Mouse (Mus musculus) retina, postnatal 1 day (tissue): ENCODE measurements at regions not wholly inside any gene's neighbourhood (a gene's known extent, or its start where the extent isn't known, plus 50 kb on each side); places are given as distances from the start of the nearest gene placed in this dataset.

Experiments
- DNase-seq: peaks from one replicate; pipeline ENCODE4 v3.0.0-alpha.2; 2012

DNA sequence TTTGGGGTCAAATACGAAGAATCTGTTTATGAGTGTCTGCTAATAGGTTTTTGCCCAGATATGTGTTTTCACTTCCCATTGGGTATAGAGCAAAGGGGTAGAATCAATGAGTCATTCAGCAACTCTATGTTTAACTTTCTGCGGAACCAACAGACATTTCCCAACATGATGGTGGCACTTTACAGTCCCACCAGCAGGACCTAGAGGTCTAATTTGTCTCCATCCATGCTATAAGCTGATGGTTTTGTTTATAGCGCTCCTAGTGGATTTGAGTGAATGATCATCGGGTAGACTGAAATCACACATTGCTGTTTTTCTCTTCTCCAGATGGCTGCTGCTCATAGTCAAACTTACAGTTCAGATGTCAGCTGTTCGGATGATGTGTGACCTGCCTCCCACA lies 99.7 kb upstream of the Arid5b start:
- DNase-seq, result no peak

DNA sequence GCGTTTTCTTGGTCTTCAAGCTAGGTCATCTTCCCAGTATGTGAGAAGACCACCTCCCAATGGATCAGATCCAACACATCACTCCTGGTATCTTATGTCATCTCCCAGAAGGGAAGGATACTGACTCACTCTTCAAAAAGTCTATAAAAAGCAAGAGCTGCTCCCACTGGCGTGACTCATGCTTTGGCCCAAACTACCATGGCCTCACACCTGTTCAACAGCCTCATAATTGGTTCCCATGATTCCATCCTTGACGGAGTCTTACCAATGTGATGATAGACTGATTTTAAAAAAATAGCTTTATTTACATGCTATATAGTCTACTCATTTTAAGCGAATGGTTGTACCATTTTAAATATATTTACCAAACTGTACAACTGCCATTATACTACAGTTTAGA lies 98.9 kb upstream of the Arid5b start:
- no peak for DNase-seq

DNA sequence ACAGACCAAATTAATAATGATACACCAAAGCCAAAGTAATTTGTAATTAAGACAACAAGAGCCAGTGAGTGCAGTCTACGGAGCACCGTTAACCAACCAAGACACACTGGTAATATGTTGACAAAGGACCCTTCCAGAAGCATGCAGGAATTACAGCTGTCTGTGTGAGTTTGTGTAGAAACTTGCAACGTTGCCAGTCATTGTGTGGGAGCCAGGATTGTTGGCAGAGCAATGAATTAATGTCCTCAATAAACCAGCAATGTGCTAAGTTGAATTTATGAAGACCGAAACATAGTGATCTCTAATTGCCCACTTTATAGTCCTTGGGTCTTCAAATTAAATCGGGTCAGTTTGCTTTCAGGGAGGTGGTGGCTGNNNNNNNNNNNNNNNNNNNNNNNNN lies 95.3 kb upstream of the Arid5b start:
- peak; percentile 46 for DNase-seq

DNA sequence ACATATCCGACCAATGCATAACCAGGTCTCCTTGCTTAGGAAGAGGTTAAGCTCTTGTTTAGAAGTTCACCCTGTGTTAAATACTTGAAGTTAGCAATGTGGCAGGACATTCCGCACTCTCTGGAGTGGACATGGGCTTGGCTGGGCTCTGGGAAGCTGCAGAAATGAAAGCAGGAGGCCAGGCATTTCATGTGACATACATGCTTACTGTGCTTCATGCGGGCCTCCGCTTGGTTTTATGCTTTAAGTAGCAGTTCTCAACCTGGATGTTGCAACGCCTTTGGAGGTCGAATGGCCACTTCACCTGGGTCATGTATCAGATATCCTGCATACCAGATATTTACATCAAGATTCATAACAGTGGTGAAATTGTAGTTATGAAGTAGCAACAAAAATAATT lies 93.2 kb upstream of the Arid5b start:
- DNase-seq, result no peak

DNA sequence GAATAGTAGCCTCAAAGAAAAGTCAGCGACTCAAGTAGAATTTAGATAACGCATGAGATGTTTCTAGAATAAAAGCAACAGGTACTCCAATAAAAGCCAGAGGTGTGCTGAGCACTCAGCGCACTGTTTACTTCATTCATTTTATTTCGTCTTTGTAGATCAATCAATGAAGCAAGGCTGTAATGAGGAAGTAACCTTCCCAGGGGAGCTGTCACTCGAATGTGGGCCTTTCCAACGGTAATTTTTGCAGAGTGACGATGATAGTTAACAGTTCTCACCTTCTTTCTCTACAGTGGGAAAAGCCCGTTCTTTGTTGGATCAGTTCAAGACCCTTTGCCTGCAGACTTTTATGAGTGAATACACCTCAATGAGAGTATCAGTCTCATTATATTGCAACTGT lies 92.4 kb upstream of the Arid5b start:
- no peak for DNase-seq

DNA sequence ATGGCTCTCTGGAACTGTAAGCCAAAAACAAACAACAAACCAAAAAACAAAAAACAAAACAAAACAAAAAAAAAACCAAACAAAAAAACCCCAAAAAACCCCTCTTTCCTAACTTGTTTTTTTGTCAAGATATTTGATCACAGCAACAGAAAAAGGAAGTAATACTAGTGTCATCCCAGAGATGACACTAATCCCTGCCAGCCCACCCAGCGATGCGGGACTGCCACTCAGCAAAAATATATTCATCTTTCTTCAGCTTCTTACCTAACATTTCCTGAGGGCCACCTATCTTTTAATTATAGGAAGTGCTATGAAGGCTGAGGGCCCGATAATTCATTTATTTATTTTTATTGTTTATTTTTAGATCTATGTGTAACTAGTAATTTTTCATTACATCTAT lies 88.3 kb upstream of the Arid5b start:
- no peak for DNase-seq

DNA sequence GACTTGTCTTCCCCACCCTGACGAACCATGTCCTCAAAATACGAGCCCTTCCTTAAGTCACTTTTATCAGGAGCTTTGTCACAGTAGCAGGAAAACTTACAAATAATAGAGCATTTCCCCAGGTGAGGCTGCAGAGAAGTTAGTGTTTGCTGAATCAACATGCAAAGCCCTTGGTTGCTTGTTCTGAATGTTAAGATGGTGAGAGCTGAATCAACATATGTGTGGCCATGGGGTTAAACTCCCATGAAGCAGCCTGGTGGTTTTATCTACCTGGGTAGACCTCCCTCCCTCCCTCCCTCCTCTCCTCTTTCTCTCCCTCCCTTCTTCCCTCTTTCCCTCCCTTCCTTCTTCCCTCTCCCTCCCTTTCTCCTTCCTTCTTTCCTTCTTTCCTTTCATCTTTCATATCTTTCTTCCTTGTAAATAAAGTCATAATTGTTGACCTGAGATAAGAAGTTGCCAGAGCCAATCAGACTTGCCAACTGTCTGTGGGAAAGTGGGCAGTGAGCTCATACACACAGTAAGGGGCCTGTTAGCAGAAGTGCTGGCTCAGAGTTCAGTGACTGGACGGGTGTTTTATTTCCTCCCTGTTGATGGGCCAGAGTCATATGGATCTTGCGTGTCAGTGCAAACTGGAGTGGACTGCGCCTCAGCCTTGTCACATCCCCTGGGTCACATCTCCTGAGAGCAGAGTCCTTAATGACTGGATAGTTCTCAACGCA lies 82.4 kb upstream of the Arid5b start:
- DNase-seq, result no peak

DNA sequence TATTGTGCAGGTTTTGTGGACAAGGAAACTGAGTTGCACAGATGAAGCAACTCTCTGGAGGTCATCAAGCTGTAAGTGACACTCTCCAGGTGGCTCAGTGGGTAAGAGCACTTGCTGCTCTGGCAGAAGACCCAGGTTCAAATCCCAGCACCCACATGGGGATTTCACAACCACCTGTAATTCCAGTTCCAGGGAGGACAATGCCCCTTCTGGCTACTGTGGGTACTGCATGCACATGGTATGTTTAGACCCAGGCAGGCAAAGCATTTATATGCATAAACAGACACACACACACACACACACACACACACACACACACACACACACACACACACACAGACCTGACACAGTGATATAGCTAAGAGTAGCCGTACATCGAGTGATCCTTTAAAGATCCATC lies 80.6 kb upstream of the Arid5b start:
- DNase-seq, result peak; percentile 6

DNA sequence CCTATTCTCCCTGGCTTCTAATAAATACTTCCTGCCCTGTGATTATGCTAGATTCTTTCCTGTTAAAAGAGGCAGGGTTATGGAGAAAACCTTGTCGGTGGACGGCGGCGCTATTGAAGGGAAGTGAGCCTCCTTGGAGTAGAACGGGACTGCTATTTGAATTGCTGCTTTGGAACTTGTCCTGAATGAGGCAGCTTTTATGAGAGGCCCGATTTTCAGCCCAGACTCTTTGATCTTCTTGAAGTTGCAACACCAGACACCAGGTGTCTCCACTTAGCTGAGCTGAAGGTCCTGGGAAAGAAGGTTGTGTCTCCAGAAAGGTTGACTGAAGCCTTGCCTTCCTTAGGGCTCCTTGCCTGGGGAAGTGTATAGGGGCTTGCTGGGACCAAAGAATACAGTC lies 78.4 kb upstream of the Arid5b start:
- peak; percentile 8 for DNase-seq

DNA sequence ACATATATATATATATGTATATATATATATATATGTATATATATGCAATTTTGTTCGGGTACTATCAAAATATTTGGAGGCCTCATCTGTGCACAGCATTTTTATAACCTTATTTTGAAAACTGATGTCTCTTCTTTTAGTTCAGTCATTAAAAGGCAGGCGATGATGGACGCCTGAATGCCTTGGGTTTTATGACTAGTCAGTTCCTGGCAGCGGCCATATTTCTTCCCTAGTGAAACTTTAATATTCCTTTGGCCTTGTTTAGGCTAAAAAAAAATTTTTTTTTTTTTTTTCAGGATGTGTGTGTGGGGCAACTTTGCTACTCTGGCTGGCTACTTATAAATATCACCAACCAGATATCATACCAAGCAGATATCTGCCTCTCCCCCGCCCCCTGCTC lies 78.0 kb upstream of the Arid5b start:
- no peak for DNase-seq

DNA sequence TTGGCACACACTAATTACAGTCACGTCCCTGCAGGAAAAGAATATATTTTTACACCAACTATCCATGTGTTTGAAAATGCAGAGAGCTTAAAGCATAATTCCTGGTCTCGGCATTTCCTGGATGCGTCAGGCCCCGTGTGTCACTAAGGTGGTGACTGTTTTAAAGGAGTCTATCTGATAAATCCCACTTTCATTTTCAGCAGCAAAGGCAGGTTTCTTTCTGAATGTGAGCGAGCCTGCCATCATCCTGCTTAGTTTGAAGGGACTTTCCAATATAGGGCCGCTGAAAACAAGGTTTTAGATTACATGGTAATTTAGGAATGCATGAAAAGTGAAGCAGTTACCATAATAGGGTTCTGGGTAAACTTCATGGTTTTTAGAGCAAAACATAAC lies 77.5 kb upstream of the Arid5b start:
- DNase-seq, result no peak

DNA sequence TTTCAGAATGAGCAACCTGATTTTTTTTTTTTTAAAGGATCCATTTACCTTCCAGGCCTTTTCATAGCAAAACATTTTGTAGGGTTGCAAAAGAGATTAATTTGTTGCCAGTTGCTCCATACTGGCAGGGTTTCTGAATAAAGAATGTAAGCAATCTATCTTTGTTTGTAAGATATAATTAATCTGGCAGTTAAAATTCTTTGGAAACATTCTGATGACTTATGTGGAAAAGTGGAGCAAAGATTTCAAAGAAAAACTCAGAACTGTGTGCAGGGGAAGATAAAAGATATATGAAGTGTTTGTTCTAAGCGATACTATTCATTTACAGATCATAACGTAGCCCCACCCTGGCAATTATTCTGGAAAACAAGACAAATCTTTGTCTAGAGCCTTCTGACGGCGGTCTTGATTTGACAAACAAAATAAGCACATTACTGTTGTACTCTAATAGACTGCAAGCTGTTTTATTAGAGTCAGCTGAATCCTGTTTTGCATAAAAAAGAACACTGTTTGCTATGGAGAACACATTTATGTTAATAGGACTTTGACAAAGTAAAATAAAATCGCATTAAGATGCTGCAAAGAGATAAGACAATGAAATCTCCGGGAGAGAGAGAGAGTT lies 77.0 kb upstream of the Arid5b start:
- DNase-seq, result peak; percentile 63

DNA sequence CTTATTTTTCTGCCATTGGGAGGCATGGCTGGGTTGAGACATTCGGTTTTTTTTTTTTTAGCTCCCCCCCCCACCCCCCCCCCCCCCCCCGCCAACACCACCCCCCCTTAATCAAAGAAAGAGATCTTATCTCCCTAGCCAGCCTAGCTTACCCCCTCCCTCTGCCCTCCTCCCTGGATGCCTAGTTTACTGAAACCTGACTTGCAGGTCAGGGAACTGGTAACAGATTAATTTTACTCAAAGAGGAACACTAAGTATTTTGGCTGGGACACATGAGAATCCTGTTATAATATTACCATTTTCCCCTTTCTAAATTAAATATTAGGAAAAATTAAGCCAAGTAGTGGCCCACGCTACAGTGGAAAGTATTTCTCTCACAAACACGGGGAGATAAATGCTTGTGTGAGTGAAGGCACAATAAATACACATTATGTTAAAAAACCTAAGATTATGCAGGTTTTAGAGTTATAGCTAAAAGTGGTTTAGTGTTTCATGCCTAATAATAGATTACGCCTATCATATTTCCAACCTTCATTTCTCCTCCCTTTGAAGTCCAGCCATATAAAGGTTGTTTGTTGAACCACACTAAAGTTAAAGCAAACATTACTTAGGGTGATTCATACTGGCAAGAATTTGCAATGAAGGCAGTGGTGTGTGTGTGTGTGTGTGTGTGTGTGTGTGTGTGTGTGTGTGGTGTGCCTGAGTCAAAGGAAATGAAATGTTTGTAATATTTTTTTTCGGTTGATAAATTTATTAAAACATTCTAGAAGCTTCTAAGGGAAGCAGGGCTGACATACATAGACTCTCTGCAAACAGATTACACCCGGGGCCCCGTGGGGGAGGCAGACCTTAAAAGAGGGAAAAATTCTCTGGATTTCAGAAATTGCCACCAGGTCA lies 76.0 kb upstream of the Arid5b start:
- peak; percentile 46 for DNase-seq

DNA sequence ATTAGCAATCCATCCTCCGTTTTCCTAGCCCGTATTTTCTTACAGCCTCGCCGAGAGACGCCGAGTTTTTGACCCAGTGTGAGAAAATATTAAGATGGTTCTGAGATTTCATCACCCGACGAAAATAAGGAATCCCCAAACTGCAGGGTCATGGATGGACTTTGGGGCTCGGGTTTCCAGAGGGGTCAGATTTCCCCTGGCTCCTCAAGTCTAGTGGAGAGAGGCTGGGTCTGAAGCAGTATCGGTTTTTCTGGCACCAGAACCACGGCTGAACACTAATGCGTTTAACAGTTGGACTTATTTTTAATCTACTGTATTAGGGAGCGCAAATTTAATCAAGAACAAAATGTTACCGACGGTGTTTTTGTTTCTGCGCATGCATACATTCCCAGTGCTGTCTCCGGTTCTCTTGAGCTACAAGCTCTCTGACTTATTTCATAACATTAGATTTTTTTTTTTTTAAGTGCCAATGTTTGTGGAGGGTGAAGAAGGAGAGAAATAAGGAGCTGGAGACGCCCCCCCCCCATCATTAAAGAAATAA lies 75.2 kb upstream of the Arid5b start:
- DNase-seq, result no peak

DNA sequence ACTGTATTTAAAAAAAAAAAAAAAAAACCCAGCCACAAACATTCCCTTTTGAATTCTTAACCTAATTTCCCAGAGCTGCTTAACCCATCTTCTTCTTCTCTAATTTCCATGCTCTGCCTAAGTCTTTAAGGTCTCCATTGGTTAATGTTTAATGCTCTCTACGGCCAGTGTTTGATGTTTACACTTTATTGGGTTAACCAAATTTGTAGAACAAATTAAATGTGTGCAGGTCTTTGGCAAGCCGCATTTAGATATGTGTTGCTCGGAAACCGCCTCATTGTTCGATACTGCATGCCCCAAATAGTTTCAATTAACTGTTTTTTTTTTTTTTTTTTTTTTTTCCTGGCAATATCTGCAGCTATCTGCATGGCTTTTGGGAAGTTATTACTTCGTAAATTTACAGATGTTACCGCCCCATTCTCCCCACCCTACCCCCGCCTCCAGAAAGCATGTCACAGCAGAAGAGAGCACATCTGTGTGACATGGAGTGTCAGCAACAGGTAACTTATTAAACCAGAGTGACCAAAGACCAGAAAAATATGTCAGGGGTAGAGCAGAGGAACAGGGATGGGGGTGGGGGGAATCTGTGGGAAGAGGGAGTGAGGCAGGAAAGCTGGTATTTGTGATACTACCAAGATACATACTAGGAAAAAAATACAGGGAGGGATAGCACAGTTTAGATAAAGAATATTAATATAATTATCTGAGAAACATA lies 73.5 kb upstream of the Arid5b start:
- peak; percentile 22 for DNase-seq

DNA sequence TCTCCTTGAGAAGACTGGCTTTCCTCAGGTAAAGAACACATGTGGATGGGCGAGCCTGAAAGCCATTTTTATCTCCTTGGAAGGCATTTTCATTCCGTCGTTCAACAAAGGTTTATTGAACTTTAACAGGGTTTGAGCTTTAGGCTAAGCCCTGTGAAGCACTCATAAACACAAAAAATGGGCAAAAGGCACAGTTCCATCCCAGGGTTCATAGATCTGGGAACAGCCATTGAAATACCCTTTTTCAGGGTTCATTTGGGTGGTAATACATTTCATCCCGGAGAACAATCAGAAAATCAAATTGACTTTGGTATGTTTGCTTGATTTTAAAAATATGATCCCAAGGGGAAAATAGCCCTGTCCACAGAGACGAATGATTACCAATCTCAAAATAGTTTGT lies 72.9 kb upstream of the Arid5b start:
- no peak for DNase-seq

DNA sequence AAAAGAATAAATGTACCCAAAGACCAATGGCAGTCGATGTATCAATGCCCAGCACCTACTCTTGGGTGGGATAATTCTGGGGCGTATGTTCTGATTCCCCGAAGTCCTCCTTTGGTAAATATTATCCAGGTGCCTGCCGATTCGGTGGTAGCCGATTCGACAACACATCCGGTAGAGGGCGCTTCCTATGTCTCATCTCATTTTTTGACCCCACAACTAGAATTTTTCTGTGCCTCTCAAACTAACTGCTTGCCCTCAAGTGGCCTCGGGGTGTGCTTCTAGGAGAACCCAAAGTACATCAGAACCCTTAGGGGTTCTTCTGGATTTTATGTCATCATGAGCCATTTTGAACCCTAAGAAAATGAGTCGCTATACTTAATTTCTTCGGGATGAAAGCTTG lies 72.3 kb upstream of the Arid5b start:
- no peak for DNase-seq

DNA sequence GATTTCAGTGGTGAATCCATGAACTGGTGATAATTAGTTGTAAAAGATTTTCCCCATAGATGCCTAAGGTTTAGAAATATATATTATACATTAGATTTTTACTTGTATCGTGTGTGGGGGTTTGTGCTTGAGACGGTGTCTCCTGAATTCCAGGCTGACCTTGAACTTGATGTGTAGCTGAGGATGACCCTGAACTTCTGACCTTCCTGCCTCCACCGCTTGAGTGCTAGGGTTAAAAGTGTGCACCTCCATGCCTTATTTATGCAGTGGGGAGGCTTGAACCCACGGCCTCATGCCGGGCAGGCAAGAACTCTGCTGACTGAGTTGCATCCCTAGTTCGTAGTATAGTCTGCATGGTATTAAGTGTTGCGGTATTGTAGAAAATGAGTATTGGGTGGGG lies 69.3 kb upstream of the Arid5b start:
- no peak for DNase-seq

DNA sequence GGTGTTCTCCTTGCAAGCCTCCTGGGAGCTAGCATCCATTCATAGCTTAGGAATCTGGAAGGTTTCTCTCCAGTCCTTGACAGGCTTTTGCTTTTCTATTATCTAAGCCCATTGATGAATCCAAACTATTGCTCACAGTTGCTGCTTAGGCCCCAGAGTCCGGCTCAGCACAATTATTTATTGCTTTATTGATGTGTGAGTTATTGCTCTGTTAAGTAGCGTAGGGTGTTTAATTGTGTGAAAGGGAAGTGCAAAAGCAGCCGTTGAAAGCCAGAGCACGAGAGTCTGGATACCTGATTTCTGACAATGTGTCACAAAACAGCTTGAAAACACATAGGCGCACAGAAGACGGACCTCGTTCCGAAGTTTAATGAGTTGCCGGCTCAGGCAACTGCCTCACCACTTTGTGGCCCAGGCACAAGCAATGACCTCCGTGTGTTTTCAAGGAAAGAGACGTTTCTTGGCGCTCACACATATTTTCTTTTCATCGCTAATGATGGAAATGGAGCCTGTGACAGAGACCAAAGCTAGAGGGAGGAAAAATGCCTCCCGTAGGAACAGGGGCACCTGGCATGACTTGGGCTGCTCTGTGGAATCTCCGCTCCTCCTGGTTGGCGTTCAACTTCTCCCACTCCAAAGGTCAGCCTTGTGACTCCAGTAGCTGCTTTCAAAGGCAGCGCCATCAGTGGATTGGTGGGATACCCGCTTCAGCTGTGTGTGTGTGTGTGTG lies 66.6 kb upstream of the Arid5b start:
- no peak for DNase-seq

DNA sequence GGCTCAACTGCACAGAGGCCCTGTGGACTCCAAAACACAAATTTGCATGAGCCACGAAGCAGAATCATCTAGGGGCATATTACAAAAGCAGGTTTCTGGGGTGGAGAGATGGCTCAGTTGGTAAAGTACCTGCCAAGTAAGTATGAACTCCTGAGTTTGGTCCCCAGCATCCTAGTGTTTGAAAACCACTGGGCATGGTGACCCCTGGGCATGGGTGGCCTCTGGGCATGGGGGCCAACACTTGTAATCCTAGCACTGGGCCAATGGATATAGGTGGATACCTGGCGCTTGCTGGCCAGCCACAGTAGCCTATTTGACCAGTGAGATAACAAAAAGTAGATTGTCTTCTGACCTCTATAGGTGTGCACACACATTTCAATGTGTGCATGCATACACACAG lies 65.7 kb upstream of the Arid5b start:
- no peak for DNase-seq

DNA sequence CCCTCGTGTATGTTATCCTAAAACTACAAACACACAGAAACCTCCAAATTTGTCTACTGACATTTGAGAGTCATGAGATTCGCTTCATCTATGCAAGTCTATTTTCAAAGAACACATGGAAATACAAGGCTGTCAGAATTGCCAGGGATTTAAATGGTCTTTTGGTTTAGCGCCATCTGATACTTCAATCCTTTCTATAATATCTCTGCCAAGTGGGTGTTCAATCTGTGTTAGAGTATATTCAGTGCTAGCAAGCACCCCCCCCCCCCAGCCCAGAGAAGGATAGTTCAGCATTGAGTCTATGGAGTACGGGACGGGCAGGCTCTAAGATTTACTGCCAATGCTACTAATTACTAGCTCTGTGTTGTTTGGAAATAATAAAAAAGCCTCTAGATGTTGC lies 55.5 kb upstream of the Arid5b start:
- no peak for DNase-seq
